13 mouse cellular contexts compared by ENCODE assay signal in genomic region chr3:29539902-29540301, GRCm38 (mm10).
"Had no signal": no experiment of that assay in that cellular context is flagged by ENCODE, and none has a peak within 500 bp of the region (broad histone marks: within the 10 kb centered on the region; RNA-seq: fewer than 3 reads in every experiment).

No protein-coding gene starts in this region.

- H3K36me3 ChIP-seq: intestine, embryonic 15.5 days; limb, embryonic 13.5 days; midbrain, embryonic 12.5 days; neural tube, embryonic 13.5 days had no signal

- DNase-seq: lung, postnatal 14 days; retina, postnatal 1 day; right cerebral cortex, postnatal 4 days; spleen, adult 18-20 months; thymus, adult 2 months; thymus, postnatal 25 days had no signal

- H3K4me1 ChIP-seq: intestine, embryonic 15.5 days; limb, embryonic 13.5 days had no signal

- H3K4me3 ChIP-seq: intestine, embryonic 15.5 days; limb, embryonic 13.5 days; midbrain, embryonic 12.5 days; neural tube, embryonic 13.5 days had no signal

- H3K9ac ChIP-seq: intestine, embryonic 15.5 days; limb, embryonic 13.5 days; lung, embryonic 14.5 days; midbrain, embryonic 12.5 days; neural tube, embryonic 13.5 days had no signal

- H3K27me3 ChIP-seq: intestine, embryonic 15.5 days; limb, embryonic 13.5 days; midbrain, embryonic 12.5 days; neural tube, embryonic 13.5 days had no signal

- H3K4me2 ChIP-seq: intestine, embryonic 15.5 days; limb, embryonic 13.5 days; liver, embryonic 11.5 days; lung, embryonic 14.5 days; midbrain, embryonic 12.5 days; neural tube, embryonic 13.5 days had no signal

- H3K27ac ChIP-seq: intestine, embryonic 15.5 days; limb, embryonic 13.5 days; midbrain, embryonic 12.5 days; neural tube, embryonic 13.5 days had no signal

- ATAC-seq: intestine, embryonic 15.5 days; midbrain, embryonic 16.5 days had no signal

- H3K9me3 ChIP-seq: intestine, embryonic 15.5 days; limb, embryonic 13.5 days; midbrain, embryonic 12.5 days; neural tube, embryonic 13.5 days had no signal
